8 mouse cellular contexts compared by ENCODE assay signal in the genomic region with DNA sequence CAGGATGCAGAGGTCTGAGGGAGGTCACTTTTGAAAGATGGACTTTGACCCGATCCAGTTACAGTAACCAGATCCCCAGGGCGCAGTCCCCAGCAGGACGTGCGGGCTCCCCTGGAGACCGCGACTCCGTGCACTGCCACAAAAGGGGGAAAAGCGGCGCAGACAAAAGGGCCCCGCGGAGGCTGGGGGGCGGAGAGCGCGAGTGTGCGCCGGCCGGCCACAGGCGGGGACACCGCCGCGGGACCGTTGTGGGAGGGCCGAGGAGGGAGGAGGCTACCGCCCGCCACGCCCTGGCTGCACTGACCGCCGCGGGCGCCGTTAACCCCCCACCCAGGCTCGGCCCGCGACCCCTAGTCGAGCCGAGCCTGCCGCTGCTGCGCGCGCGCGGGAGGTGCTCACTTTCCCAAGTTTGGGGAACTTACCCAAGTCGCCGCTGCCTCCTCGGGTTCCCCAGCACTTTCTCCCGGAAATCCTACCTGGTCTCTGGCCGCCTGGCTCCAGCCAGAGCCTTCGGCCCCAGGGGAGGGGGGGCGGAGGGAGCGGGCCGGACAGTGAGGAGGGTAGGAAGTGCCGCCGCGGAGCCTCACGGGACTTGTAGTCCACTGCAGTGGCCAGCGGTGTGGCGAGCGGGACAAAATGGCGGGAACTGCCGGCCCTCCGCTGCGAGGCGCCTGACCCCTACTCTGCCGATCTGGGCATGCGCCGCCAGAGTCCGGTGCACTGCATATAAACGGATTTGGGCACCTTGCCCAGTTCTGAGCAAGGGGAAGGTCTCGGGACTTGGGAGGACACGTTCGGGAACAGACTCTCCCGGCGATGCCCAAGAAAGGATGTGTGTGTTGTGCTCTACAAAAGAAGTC. TPM values are rescaled to one million over a fixed set of nuclear protein-coding genes. Genes with fewer than 3 reads are reported as not detected.
DNase-seq lines count a peak whose midpoint lies in the region; ATAC-seq and TF ChIP-seq lines count a peak whose summit lies in the region.

Gene Phactr4 (minus strand): TSS at position 567 of the 860 bp plus-strand sequence.

- peak; percentile 98 for ATAC-seq in heart, embryonic 11.5 days (replicated peaks; ENCODE audit: insufficient number of reproducible peaks, low FRiP score, low TSS enrichment)
- peak; percentile 99 for ATAC-seq in kidney, embryonic 16.5 days (ENCODE audit: low FRiP score, low TSS enrichment)

- peaks cover 21% of the 10 kb centered on the region for H3K79me2 ChIP-seq in liver, adult 2 months (ENCODE audit: control insufficient read depth, insufficient read depth, low read length)
- H3K79me2 ChIP-seq in myocyte (ENCODE audit: control insufficient read depth, insufficient read depth), result peaks cover 40% of the 10 kb centered on the region

- H3K4me3 ChIP-seq in bone marrow macrophage, adult 2 months (ENCODE audit: insufficient read depth, low read length), result peak within 1 kb of the TSS; percentile 91
- peak within 1 kb of the TSS; percentile 76 for H3K4me3 ChIP-seq in embryonic fibroblast, embryonic 13.5 days (ENCODE audit: insufficient read depth, low read length)
- peak within 1 kb of the TSS; percentile 66 for H3K4me3 ChIP-seq in heart, embryonic 11.5 days (ENCODE audit: low read depth, low read length)
- H3K4me3 ChIP-seq in kidney, embryonic 16.5 days (ENCODE audit: low read length), result peak within 1 kb of the TSS; percentile 84
- H3K4me3 ChIP-seq in liver, adult 2 months (ENCODE audit: insufficient read depth, low read depth, low read length), result peak within 1 kb of the TSS; percentile 87
- H3K4me3 ChIP-seq in myocyte, result peak within 1 kb of the TSS; percentile 59

- no peaks in the 10 kb centered on the region for H3K9me3 ChIP-seq in heart, embryonic 11.5 days (replicated peaks; ENCODE audit: control insufficient read depth, low read length)
- H3K9me3 ChIP-seq in kidney, embryonic 16.5 days (ENCODE audit: low read length), result no peaks in the 10 kb centered on the region

- WGBS in heart, embryonic 11.5 days (ENCODE audit: insufficient replicate concordance), result under 1% methylated on average over 72 of the region's 73 CpGs
- under 1% methylated on average over 72 of the region's 73 CpGs for WGBS in kidney, embryonic 16.5 days
- under 1% methylated on average over 61 of the region's 73 CpGs for WGBS in liver, adult 2 months

- peak; percentile 97 for DNase-seq in A20 (ENCODE audit: low read depth, low spot score)
- peak; percentile 93 for DNase-seq in liver, adult 2 months (ENCODE audit: extremely low read depth, low read depth, low spot score)
- DNase-seq in splenic B cell, adult 2 months (ENCODE audit: low read depth, low spot score), result peak; percentile 84

- no peak; the same call in 1 of the 2 replicates for TF ChIP-seq POLR2A in bone marrow macrophage, adult 2 months (IDR thresholded peaks at IDR 0.05; ENCODE audit: borderline replicate concordance, low read depth, low read length)
- TF ChIP-seq POLR2A in embryonic fibroblast, embryonic 13.5 days (IDR thresholded peaks at IDR 0.05; ENCODE audit: low read depth, low read length), result peak; percentile 73
- TF ChIP-seq POLR2A in liver, adult 2 months (IDR thresholded peaks at IDR 0.05; ENCODE audit: extremely low read depth, insufficient read depth, low read length), result peak; percentile 67
- peak; percentile 74 for TF ChIP-seq POLR2A in myocyte (IDR thresholded peaks at IDR 0.05; ENCODE audit: insufficient read length, low read depth)

- no peaks in the 10 kb centered on the region for H3K36me3 ChIP-seq in heart, embryonic 11.5 days (ENCODE audit: control insufficient read depth, insufficient read depth, low read length)
- H3K36me3 ChIP-seq in kidney, embryonic 16.5 days (ENCODE audit: insufficient read depth, low read length), result no peaks in the 10 kb centered on the region
- no peaks in the 10 kb centered on the region for H3K36me3 ChIP-seq in liver, adult 2 months (ENCODE audit: control insufficient read depth, insufficient read depth, low read length)
- H3K36me3 ChIP-seq in myocyte (ENCODE audit: control insufficient read depth, insufficient read depth), result no peaks in the 10 kb centered on the region
- H3K36me3 ChIP-seq in splenic B cell, adult 2 months (ENCODE audit: control insufficient read depth, insufficient read depth, low read length, poor library complexity, severe bottlenecking), result no peaks in the 10 kb centered on the region

- H3K27me3 ChIP-seq in heart, embryonic 11.5 days (ENCODE audit: control insufficient read depth, insufficient read depth, low read length), result no peaks in the 10 kb centered on the region
- no peaks in the 10 kb centered on the region for H3K27me3 ChIP-seq in kidney, embryonic 16.5 days (ENCODE audit: insufficient read depth, low read length)
- H3K27me3 ChIP-seq in liver, adult 2 months (ENCODE audit: control insufficient read depth, insufficient read depth, low read length), result no peaks in the 10 kb centered on the region
- no peaks in the 10 kb centered on the region for H3K27me3 ChIP-seq in myocyte (ENCODE audit: control insufficient read depth, insufficient read depth, insufficient read length)
- no peaks in the 10 kb centered on the region for H3K27me3 ChIP-seq in splenic B cell, adult 2 months (ENCODE audit: control insufficient read depth, insufficient read depth, low read length, poor library complexity, severe bottlenecking)

- H3K27ac ChIP-seq in bone marrow macrophage, adult 2 months (ENCODE audit: insufficient read depth, low read depth, low read length), result peak within 1 kb of the TSS; percentile 89
- H3K27ac ChIP-seq in embryonic fibroblast, embryonic 13.5 days (ENCODE audit: insufficient read depth, low read length), result peak within 1 kb of the TSS; percentile 96
- peak within 1 kb of the TSS; percentile 97 for H3K27ac ChIP-seq in heart, embryonic 11.5 days (ENCODE audit: low read depth, low read length)
- H3K27ac ChIP-seq in kidney, embryonic 16.5 days (ENCODE audit: low read length), result peak within 1 kb of the TSS; percentile 100
- peak within 1 kb of the TSS; percentile 98 for H3K27ac ChIP-seq in liver, adult 2 months (replicated peaks; ENCODE audit: insufficient read depth, low read depth, low read length)

- H3K4me2 ChIP-seq in heart, embryonic 11.5 days, result peak within 1 kb of the TSS; percentile 75
- peak within 1 kb of the TSS; percentile 60 for H3K4me2 ChIP-seq in kidney, embryonic 16.5 days (replicated peaks; ENCODE audit: low read depth, low read length)
- peak within 1 kb of the TSS; percentile 94 for H3K4me2 ChIP-seq in myocyte (ENCODE audit: low read depth)

- peaks cover 11% of the 10 kb centered on the region for H3K4me1 ChIP-seq in bone marrow macrophage, adult 2 months (ENCODE audit: control insufficient read depth, insufficient read depth, low read length)
- peaks cover 5% of the 10 kb centered on the region; the same call in 1 of the 2 replicates for H3K4me1 ChIP-seq in embryonic fibroblast, embryonic 13.5 days (ENCODE audit: control insufficient read depth, insufficient read depth, low read length)
- peaks cover 14% of the 10 kb centered on the region for H3K4me1 ChIP-seq in heart, embryonic 11.5 days (ENCODE audit: control insufficient read depth, insufficient read depth, low read length)
- H3K4me1 ChIP-seq in kidney, embryonic 16.5 days (ENCODE audit: insufficient read depth, low read length), result peaks cover 26% of the 10 kb centered on the region
- peaks cover 13% of the 10 kb centered on the region for H3K4me1 ChIP-seq in liver, adult 2 months (ENCODE audit: control insufficient read depth, insufficient read depth, low read length)

- H3ac ChIP-seq in myocyte (ENCODE audit: control insufficient read depth, insufficient read length), result peak within 1 kb of the TSS; percentile 78

- H3K9ac ChIP-seq in heart, embryonic 11.5 days (ENCODE audit: low read depth, low read length), result peak within 1 kb of the TSS; percentile 73
- peak within 1 kb of the TSS; percentile 81 for H3K9ac ChIP-seq in kidney, embryonic 16.5 days (replicated peaks; ENCODE audit: low read length)
- H3K9ac ChIP-seq in liver, adult 2 months (ENCODE audit: low read depth, low read length), result peak within 1 kb of the TSS; percentile 95

- TF ChIP-seq CTCF in bone marrow macrophage, adult 2 months (IDR thresholded peaks at IDR 0.05; ENCODE audit: low read depth, low read length), result no peak
- no peak for TF ChIP-seq CTCF in embryonic fibroblast, embryonic 13.5 days (IDR thresholded peaks at IDR 0.05; ENCODE audit: borderline replicate concordance, insufficient read depth, low read length)
- no peak for TF ChIP-seq CTCF in liver, adult 2 months (IDR thresholded peaks at IDR 0.05; ENCODE audit: low read depth, low read length)

TF ChIP-seq in myocyte, 11 proteins besides CTCF, POLR2A, EP300 and RAD21:
- TF ChIP-seq USF1 (IDR thresholded peaks at IDR 0.05; ENCODE audit: low read depth), result no peak
- peak in 1 of 3 experiments; percentile 29 for TF ChIP-seq MYOD1 (IDR thresholded peaks at IDR 0.05; ENCODE audit: control insufficient read depth in 1 of 3, insufficient read length in 2 of 3, low read depth in 2 of 3)
- no peak for TF ChIP-seq TCF3 (IDR thresholded peaks at IDR 0.05; ENCODE audit: insufficient read length, low read depth)
- TF ChIP-seq POLR2AphosphoS2 (IDR thresholded peaks at IDR 0.05; ENCODE audit: insufficient read length, low read depth), result peak; percentile 78
- TF ChIP-seq MYOG (IDR thresholded peaks at IDR 0.05; ENCODE audit: control insufficient read depth in 1 of 3, insufficient read depth in 1 of 3, insufficient read length in 2 of 3, low read depth in 2 of 3), result peak in 1 of 3 experiments; percentile 21
- no peak for TF ChIP-seq CEBPB (IDR thresholded peaks at IDR 0.05; ENCODE audit: insufficient read depth, poor library complexity, severe bottlenecking)
- no peak for TF ChIP-seq SRF (IDR thresholded peaks at IDR 0.05; ENCODE audit: control insufficient read depth, insufficient read length, low read depth)
- TF ChIP-seq E2F4 (IDR thresholded peaks at IDR 0.05; ENCODE audit: insufficient read depth), result no peak

RNA-seq across cellular contexts. Expression of gene Phactr4, which starts in this region (rescaled TPM):
- polyA plus RNA-seq in bone marrow macrophage, adult 2 months (2012; ENCODE audit: insufficient read depth, insufficient read length, missing spikeins), result 18.9 and 21.2 TPM in 2 replicates
- 28.5 and 33.5 TPM in 2 replicates for polyA plus RNA-seq in embryonic fibroblast, embryonic 13.5 days (2011; ENCODE audit: insufficient read length, low read depth, missing spikeins)
- polyA plus RNA-seq in heart, embryonic 11.5 days (2014; fragmentation: Nextera tagmentation; extraction: Ambion mirVana), result 24.5 and 29.1 TPM in 2 replicates
- polyA plus RNA-seq in kidney, embryonic 16.5 days (2015; fragmentation: Nextera tagmentation; extraction: Ambion mirVana), result 23.7 and 32.8 TPM in 2 replicates
- 6.6 and 8.9 TPM in 2 replicates for total RNA-seq in liver, adult 2 months (2014; rRNA removed)
- polyA plus RNA-seq in liver, adult 2 months (2012; rRNA removed), result 7.2 and 8.0 TPM in 2 replicates
- polyA plus RNA-seq in myocyte (2012; fragmentation: generic; extraction: Trizol), result 15.8 TPM

Comparison
In these comparisons a context has a peak if more than half of its experiments do, and no peak if none do; other contexts are left out.
1. Peak in every context shown above with its lines: DNase-seq, ATAC-seq, H3K4me3 ChIP-seq and H3K27ac ChIP-seq.